Mouse (Mus musculus): ENCODE measurements around the gene Stard13. TPM values are rescaled to one million over a fixed set of nuclear protein-coding genes. Genes with fewer than 3 reads are reported as not detected.

Stard13 gene
- total RNA-seq, 2 experiments from 2014 or later = 23.6 TPM

DNA sequence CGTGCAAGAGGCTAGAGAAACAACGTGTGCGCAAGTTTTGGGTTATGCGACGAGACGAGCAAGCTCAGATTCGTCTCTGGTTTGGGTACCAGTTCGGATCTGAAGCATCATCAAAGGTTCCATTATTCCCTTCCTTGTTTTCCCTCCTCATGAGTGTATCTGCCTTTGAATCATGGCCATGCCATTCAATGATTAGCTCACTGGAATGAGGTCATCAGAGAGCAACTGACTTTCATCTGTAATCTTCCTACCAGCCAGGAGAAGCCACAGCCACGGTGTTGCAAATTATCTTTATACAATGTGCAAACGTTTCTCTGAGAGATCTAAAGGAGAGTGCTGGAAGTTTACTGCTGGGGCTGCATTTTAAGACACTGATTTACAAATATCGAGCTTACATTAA is 46.3 kb downstream of the Stard13 start:
- DNase-seq = no peak
- intact Hi-C loops (cut with DNase I) = loop anchor here (5.0 kb wide), 1 partner anchor 140 kb away; no protein-coding TSS in a partner anchor

DNA sequence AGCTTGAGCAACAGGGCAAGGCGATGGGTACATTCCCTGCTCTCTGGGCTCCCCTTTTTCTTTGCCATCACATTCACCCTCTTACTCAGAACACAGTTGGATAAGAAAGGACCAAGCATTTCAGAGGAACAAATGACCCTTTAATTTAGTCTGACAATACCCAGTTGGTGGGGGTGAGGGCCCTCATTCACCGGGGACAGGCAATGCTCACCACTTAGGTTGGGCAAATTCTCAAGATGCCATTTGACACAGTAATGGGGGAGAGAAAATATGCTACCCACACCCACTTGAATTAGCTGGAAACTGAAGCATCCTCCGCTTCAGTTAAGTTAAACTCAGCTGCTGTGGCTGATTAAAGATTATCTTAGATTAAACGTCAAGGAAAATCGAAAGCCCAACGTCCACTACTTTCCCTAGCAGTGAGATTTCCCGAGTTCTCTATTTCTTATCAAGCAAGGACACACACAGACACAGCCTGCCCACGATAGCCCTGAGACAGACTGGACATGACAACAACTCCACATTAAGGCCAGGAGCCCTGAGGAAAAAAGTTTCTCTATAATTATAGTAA is 48.3 kb downstream of the Stard13 start:
- intact Hi-C loops (cut with DNase I) = loop anchor here (5.0 kb wide), 1 partner anchor 138 kb away; no protein-coding TSS in a partner anchor
- no peak for DNase-seq

DNA sequence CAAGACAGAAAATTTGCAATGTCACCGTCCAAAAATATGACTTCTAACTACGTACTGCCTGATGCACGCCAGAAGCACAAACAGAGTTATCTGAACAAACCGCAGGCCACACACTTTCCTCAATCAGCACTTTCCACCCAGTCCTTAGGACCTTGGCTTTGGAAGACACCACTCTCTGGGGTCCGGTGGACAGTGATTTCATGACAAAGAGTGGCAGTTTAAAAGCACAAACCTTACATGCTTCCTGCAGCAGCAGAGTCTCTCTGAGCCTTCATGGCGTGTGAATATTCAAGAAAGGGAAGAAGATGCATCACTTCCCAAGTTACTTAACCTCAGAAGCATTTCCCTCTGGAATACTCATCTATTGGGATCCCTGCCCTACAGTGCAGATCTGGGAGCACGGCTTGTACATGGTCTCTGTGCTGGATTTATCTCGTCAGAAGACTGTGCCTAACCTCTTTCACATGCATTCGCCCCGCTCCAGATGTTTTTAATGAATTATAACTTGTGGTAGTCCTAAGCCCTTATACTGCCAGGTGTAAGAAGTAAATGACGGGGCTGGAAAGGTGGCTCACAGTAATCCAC is 49.9 kb downstream of the Stard13 start:
- intact Hi-C loops (cut with DNase I) = no loop called here
- peak; percentile 32 to 43 for DNase-seq

DNA sequence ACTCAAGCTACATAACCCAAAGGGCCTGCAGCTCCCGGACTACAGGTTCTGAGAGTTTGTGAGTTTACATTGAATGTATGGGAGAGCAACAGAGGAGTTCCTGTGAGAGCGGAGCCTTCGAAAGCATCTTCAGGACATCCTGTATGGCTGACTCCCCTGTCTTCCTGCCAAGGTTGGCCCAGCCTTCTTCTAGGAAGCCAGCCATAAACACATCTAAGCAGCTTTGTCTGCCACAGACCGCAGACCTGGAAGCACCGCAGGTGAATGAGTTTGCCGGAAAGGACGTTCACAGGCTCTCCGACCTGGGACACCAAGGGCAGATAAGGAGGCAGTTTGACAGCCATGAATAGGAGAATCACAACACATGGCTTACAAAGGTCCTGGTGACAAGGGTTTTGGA is 52.3 kb downstream of the Stard13 start:
- intact Hi-C loops (cut with DNase I) = no loop called here
- DNase-seq = peak in 1 of 2 experiments; percentile 27

DNA sequence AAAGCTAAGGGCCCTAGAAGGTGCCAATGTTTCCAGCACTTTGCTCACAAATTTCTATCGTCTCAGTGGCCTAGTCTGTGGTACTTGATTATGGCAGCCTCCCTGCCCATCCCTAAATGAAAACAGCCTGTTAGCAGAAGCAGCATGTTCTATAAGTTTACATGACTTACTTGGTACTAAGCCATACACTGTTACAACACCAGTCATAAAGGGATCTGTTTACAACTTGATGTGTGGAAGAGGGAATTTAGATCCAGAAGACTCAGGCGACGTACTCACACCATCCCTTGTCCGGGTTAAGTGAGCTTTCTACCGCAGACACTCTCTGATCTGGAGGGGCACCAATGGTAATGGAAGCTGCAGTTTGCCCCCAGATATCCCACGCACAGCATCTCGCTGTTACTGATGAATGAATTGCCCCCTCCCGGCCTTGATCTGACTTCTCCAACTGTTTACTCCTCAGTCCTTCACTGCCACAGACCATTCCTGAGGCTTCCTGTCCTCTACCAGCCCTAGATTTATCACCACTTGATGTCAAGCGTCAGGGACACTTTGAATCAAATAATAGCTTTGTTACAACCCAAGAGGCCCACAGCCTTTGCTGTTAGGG is 53.4 kb downstream of the Stard13 start:
- no peak for DNase-seq
- intact Hi-C loops (cut with DNase I) = no loop called here

DNA sequence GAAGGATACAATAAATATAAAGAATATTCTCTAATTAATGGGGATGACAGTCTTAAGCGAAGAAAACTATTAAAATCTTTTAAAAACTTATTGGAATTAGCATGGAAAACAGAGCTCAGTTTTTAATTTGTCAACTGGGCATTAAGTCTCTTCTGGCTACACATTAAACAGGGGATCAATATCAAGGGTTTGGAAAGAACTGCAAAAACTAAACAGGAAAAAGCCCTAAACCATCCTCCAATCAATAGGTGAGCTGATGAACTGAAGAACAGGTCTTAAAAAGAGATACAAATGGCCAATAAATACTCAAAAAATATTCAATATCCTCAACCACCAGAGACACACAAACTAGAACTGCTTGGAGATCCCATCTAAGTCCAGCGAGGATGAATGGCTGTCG is 56.5 kb downstream of the Stard13 start:
- intact Hi-C loops (cut with DNase I) = no loop called here
- no peak for DNase-seq

DNA sequence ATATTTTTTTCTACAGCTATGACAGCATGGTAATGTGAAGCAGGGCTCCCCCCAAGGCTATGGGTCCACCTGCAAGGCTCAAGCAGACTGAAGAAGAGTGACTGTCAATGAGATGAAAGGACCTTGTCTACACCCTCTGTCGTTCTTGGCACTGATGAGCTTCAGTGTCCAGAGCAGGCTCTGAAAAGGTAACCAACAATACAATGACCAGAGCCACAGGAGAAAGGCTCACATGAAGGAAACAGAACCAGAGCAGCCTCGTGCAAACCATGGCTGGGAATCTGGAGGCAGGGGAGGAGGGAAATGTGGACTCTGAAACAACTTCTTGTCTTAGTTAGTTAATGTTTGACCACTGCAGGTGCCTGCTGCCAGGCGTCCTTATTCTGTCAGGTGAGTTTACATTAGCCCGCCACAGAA is 57.7 kb downstream of the Stard13 start:
- intact Hi-C loops (cut with DNase I) = no loop called here
- DNase-seq = no peak

DNA sequence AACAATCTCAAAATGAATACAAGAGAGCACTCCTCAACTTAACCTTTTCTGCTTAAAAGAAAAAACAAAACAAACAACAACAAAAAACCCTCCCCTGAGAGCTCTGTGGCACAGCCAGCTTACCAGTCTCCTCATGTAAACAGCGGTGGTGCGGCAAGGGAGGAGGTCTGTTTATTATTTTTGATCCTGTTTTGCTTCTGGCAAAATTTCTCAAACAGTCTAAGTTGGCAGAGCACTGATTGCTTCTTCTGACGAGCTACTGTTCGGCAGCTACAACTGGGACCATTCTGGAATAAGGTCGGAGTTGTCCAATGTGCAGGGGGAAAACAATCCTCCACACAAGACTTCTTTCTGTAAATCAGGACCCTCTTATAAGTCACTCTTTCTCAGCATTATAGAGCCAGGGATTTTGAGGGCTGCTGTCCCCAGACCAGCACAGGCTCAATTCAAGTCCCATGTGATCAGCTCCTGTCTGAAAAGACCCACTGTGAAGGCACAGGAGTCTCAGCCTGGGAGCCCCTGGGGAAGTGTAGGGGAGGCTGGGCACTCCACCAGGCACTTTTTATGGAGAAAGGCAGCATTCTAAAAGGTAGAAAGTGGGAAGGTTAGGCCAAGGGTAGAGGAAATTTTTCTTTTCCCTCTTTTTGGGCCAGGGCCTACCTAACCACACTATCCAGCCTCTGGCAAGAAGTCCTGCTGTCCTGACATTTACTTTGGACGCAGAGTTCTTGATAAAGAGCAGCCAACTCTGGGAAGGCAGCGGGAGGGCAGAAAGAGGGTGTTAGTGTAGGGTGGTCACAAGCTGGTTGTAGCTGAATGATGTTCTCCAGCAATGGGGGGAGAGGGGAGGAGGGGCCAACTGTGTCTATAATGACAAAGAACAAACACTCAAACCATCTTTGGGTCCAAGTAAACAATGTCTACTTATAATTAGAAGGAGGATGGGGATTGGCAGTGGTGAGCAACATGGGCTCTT is 58.9 kb downstream of the Stard13 start:
- intact Hi-C loops (cut with DNase I) = no loop called here
- DNase-seq = peak in 1 of 2 experiments; percentile 57

DNA sequence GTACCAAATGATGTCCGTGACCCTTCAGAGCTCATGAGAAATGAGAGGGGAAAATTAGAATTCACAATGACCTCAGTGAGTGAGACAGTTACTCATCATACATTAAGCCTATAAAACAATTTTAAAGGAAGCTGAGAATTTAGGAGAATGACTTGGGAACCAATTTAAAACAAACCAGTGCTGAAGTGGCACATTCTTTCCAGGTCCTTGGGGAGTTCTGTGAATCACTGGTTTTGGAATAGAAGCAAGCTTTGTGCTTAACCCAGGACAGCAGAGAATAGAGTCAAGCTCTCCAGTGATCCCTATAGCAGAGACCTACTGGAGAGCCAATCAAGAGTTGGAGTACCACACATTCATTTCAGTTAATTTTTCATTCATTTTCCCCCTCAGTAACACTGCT is 59.9 kb downstream of the Stard13 start:
- intact Hi-C loops (cut with DNase I) = no loop called here
- DNase-seq = no peak

DNA sequence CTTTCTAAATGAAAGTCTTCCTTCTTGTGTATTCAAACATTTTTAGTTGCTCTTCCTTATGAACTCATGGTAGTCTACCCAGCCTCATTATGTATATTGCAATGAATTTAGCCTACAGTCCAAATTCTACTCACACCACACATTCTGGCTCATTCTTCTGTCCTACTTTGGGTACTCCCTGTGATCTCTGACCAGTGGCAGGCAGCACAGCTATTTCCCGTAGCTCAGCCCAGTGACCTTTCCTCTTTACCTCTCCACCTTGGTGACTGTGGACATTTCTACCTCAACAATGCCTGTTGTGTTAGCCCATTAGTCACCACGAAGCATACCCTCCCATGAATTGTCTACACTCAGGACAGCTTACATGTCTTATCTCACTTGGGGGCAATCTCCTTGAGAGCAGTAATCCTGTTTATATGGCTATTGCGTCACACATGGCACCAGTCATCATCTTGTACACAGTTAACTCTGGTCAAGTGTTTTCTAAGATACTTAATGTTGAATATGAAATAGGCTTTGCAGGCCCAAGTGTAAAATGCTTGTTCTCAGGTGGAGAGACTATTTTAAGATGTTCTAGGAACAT is 63.4 kb downstream of the Stard13 start:
- no peak for DNase-seq
- intact Hi-C loops (cut with DNase I) = no loop called here

DNA sequence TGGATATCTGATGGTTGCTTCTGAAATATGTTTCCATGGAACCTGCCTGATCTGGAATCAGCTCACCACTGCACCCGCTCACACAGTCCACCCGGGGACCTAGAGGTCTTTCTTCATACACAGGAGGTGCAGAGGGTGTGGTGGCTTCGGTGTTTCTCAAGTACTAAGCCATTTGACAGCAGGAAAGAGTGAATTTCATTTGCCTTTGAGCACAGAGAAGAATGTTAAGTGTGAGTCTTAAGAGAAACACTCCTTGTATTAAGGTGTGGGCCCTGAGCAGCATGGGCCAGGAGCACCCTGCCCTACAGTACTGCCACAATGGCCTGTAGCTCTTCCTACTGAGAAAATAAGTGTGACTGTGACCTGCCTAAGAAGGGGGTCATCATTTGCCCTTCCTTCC is 65.4 kb downstream of the Stard13 start:
- intact Hi-C loops (cut with DNase I) = no loop called here

DNA sequence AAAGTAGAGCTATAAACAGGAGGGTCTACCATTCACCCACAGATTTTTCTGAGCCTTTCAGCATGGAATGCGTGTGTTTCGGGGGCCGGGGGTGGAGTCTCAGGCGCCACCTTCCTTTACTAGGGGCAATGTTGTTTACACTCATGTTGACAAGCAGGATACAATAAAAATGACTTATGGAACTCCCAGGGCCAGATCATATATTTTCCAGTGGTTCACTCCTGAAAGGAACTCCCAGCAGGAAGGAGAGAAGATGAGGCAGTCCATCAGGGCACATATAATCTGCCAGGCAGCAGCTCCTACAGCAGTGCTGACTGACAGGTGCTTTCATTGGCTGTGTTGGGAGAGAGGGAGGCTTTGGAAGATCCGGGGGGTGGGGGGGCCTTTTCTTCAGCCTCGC is 66.0 kb downstream of the Stard13 start:
- no peak for DNase-seq
- intact Hi-C loops (cut with DNase I) = no loop called here

More for the DNA sequence above, 65.4 kb downstream of the Stard13 start:
- DNase-seq = no peak

DNA sequence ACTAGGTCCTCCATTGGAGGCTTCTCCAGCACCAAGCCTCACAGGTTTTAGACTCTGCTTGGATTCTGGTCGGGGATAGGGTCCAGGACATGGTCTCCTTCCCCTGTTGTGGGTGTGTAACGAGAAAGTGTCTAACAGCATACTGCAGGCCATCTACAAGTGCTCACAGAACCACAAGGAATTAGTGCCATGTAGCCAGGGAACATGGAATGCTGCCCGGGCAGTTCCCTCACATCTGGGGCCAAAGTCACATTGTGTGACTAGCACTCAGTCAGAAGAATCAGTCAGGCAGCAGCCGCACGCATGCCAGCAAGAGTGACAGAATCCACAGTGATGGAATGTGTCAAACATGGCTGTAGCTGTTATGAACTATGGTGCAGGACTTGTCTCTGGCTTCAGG is 67.4 kb downstream of the Stard13 start:
- intact Hi-C loops (cut with DNase I) = no loop called here
- peak; percentile 83 to 87 for DNase-seq

DNA sequence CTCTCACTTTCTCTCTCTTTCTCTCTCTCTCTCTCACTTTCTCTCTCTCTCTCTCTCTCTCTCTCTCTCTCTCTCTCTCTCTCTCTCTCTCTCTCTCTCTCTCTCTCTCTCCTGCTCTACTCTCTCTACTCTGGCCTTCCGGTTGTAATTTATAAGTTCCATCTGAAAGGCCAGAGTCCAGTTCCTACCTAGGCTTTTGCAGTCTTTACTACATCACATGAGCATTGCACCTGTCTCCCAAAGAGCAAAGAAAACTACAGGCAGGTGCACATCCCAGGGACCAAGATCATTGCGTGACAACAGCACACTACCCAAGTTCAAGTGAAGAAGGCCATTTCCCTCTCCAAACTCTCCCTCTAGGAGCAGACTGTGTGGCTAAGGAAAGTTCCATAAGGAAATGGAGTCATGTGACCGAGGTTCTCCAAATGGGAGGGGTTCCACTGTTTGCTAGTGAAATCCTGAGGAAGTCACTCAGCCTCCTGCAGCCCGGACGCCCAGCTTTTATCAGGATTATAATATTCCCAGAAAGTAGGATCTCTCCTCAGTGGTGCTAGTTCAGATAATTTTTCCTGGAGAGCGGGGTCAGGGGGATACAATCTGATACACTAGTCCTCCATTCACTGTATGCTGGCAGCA is 68.1 kb downstream of the Stard13 start:
- intact Hi-C loops (cut with DNase I) = no loop called here
- no peak for DNase-seq

DNA sequence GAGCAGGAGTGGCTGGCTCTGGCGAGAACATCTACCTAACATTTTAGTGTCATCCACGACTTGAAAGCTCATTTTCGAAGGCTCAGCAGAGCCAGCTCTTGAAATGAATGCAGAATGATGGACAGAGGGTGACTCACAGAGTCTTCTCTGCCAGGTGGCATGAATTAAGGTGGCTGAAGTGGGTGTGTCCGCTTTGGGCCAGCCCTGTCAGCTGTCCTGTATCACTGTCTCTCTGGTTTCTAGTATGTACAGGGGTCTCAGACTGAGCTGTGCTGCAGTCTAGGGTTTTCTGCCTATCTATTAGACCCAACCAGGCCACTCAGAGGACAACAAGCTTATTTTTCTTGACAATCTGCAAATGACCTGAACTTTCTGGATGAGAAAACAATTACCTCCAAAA is 68.8 kb downstream of the Stard13 start:
- no peak for DNase-seq
- intact Hi-C loops (cut with DNase I) = no loop called here

DNA sequence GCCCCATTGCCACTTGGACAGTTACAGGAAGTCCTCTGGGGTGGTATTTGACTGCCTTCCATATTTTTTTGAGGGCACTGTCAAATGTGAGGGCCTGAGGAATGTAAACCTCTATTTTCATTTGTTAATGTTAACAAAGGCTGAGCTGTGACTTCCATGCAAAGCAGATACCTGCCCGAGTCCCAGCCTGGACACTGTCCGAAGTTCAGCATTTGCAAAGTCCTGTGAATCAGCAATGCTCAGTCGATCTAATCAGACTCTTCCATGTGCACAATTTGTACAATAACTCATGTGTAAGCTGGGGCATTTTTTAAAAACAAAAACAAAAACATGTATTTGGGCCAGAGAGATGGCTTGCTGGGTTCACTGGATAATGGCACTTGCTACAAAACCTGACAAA is 71.0 kb downstream of the Stard13 start:
- intact Hi-C loops (cut with DNase I) = no loop called here
- no peak for DNase-seq

DNA sequence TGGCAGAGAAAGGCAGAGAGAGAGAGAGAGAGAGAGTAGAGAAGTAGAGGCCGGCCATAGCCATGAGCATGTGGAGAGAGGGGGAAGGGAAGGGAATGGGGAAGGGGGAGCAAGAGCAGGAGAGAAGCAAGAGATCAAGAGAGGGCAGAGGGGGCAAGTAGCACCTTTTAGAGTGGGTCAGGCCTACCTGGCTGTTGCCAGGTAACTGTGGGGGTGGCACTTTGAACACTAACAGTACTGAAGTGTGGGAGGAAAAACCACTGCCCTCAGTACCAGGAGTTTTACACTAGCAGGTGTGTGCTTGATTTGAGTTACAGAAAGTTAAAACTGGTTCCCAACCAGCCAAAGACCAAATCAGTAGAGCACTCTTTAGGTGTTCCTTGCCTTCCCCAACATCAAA is 78.4 kb downstream of the Stard13 start:
- DNase-seq = no peak
- intact Hi-C loops (cut with DNase I) = no loop called here

DNA sequence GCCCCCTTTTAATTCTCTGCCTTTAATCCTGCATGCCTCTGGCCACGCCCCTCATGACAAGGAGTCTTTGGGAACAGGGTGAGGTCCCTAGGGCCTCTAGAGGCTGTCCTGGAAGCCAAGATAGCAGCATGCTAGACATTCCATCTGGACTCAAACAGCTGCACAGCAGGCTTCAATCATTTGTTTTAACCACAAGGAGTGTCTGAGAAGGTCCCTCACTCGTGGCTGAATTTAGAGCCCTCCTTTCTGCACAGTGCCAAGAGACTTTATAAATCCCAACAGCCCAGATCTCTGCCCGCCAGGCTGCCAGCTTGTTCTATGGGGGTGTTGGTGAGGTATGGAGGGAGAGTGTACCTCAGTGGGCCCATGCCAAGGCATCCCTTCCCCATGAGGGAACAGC is 78.9 kb downstream of the Stard13 start:
- intact Hi-C loops (cut with DNase I) = no loop called here
- DNase-seq = peak; percentile 63 to 67

DNA sequence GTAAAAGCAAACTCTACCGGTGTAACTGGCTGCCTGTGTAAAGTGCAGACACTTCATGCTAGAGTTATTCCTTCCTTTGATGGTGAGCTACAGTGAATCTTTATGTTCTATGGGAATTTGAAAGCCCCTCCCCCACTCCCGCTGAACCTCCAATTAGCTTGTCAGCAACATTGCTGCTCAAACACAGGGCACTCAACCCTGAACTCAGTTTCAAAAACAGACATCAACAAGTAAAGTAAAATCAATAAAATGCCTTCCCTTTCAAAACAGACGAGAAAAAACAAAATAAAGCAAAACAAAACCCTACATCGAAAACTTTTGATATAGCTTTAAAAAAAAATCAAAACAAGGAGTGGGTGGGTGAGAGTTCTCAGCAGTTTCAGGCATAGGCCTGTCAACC is 79.6 kb downstream of the Stard13 start:
- DNase-seq = no peak
- intact Hi-C loops (cut with DNase I) = no loop called here

DNA sequence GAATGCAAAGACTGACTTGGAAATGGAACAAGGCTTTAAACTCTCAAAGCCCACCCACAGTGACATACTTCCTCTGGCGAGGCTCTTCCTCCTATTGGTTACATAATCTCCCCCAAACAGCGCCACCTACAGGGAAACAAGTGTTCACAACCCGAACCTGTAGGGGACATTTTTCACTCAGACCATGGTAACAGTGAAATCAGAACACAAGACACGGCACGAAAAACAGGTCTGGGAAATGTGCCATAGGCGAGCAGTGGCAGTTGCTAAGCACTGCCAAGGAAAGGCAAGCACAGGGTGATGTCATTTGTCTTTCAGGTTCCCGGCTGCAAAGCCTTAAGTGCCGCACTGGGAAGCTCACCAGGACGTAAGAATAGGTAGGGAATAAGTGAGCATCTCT is 82.1 kb downstream of the Stard13 start:
- no peak for DNase-seq
- intact Hi-C loops (cut with DNase I) = no loop called here
